Mouse (Mus musculus) adrenal gland, postnatal 4 days (tissue): ENCODE results near the gene Sdad1. TPM values are rescaled to one million over a fixed set of nuclear protein-coding genes. Genes with fewer than 3 reads are reported as not detected.
A peak's percentile ranks its signal among the peaks of the same experiment; 100 is the strongest.

Experiments
- DNase-seq, 2 experiments: peaks; one replicate each; pipeline ENCODE4 v3.0.0; 2021 to 2022; ENCODE audit warnings: low spot score in 2 of 2, mixed read lengths in 2 of 2
- total RNA-seq, 2 experiments: library from RNA; stranded (reverse); gene quantifications; 2 replicates each; pipeline ENCODE4 v1.2.3; 2021

Sdad1 gene
- total RNA-seq, 2 experiments from 2014 or later = 51.9 to 54.0 TPM

GRCm38 (mm10) chr5:92244900-92245299 is 65.4 kb downstream of the Sdad1 start:
- no peak for DNase-seq

DNA sequence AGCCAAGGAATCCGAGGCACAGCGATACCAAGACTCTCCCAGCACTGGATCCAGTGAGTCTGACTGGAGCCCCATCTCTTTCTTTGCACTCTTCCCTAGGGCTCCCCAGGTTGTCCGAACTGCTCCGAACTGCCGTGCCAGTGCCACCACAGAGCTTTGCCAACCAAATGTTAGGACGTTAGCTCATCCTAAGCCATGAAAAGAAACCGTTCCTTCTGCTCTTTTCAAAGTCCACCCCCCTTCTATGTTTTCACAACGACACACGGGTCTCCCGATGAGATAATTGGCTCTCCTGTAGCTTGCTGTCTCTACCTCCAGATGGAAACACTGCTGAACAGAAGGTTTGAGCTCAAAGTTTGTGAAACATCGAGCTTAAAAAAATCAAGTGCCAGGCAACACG is 69.5 kb downstream of the Sdad1 start:
- no peak for DNase-seq

DNA sequence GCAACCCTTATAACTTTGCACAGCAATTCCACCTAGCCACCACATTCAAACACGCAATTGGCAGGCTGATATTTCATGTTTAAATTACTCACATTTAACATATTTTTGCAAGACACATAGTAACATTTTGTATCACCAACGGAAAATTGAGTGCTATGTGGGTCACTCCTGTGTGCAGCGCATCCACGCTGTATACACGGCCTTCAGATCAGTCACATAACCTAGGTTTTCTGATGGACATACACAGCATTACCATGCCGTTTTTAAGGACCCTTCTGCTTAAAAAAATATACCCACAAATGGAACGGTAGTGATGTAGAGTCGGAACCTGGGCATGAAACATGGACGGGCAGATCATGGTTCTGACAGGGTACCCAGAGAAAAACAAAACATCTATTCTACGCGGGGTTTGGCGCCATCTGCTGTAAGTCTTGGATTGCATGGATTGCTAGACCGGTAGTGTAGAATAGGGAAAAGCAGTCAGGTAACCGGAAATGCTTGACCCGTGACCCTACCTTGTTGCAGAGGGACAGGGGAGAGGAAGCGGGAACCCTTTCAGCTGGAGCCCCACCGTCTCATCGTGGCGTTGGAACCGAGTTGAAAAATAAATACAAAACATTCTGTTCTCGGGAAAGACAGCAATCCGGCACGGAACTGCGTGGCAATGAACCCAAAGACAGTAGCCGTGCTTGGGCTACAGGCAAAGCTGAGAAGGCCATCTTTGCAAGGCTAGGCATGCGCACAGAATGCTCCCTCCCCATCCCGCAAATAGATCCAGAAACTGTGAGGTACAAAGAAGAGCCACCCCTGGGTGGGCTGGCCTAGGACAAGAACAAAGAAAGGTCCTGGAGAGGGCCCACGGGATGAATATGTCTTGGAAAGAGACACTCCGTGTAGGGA is 70.7 kb downstream of the Sdad1 start:
- DNase-seq = peak in 1 of 2 experiments; percentile 44

- DNase-seq = no peak
Observed at GRCm38 (mm10) chr5:92234939-92235557, 75.2 kb downstream of the Sdad1 start.

Other genes starting within 250 kb of the Sdad1 start
- gene G3bp2, start 226.8 kb downstream of the Sdad1 start, total RNA-seq = 100 to 1,000 TPM; 108 to 116 TPM
- 10 to 100 TPM; 68.8 to 71.5 TPM for gene Uso1, start 172.5 kb downstream of the Sdad1 start, total RNA-seq
- 1 to 10 TPM in 1 of 2 experiments, under 1 TPM in 1; 0.87 to 2.0 TPM for gene U90926, start 95.1 kb downstream of the Sdad1 start, total RNA-seq
- under 1 TPM in 1 of 2 experiments, not detected in 1; 0.22 TPM for gene Ppef2, start 54.2 kb downstream of the Sdad1 start, total RNA-seq
- gene Naaa, start 32.3 kb downstream of the Sdad1 start, total RNA-seq = 10 to 100 TPM; 23.3 to 24.8 TPM
- gene Cxcl9, start 17.6 kb upstream of the Sdad1 start, total RNA-seq = 1 to 10 TPM in 1 of 2 experiments, under 1 TPM in 1; 0.20 to 1.1 TPM
- gene Art3, start 21.3 kb upstream of the Sdad1 start, total RNA-seq = 10 to 100 TPM; 42.5 to 70.3 TPM
- gene Cxcl10, start 38.4 kb upstream of the Sdad1 start, total RNA-seq = 1 to 10 TPM in 1 of 2 experiments, under 1 TPM in 1; 0.76 to 1.3 TPM
- gene Nup54, start 124.7 kb upstream of the Sdad1 start, total RNA-seq = 10 to 100 TPM; 48.8 to 53.0 TPM
- gene Scarb2, start 196.4 kb upstream of the Sdad1 start, total RNA-seq = 10 to 100 TPM; 75.9 to 87.0 TPM
- under 1 TPM in 1 of 2 experiments, not detected in 1; 0.96 TPM for gene Fam47e, start 244.6 kb upstream of the Sdad1 start, total RNA-seq